Mouse (Mus musculus) embryonic facial prominence, embryonic 10.5 days (tissue): Measurements from ENCODE around the gene Gli2. TPM values are rescaled to one million over a fixed set of nuclear protein-coding genes. Genes with fewer than 3 reads are reported as not detected.
A peak's percentile ranks its signal among the peaks of the same experiment; 100 is the strongest.

Experiments
- DNase-seq: peaks from one replicate; pipeline ENCODE4 v3.0.0-alpha.2; 2017; ENCODE audit warnings: low spot score
- H3K27ac ChIP-seq: fragments of 300-500 bp; sonication (generic); replicated peaks from 2 replicates; pipeline ENCODE4 v1.5.1; 2016; ENCODE audit warnings: mild to moderate bottlenecking
- H3K27me3 ChIP-seq: fragments of 300-500 bp; sonication (generic); replicated peaks from 2 replicates; pipeline ENCODE4 v1.6.1; 2016; ENCODE audit warnings: low read depth, mild to moderate bottlenecking; ENCODE audit not compliant: poor library complexity, severe bottlenecking
- H3K36me3 ChIP-seq: fragments of 300-500 bp; sonication (generic); replicated peaks from 2 replicates; pipeline ENCODE4 v1.6.1; 2016; ENCODE audit warnings: mild to moderate bottlenecking, moderate library complexity
- H3K4me1 ChIP-seq: fragments of 300-500 bp; sonication (generic); 2 replicates; pipeline ENCODE4 v1.6.1; 2016
- H3K4me3 ChIP-seq: fragments of 300-500 bp; sonication (generic); 2 replicates; pipeline ENCODE4 v1.5.1; 2016; ENCODE audit warnings: mild to moderate bottlenecking, moderate library complexity
- H3K9me3 ChIP-seq: fragments of 300-500 bp; sonication (generic); 2 replicates; pipeline ENCODE4 v1.6.1; 2016; ENCODE audit warnings: mild to moderate bottlenecking
- WGBS: fragments of 180-500 bp; shearing (Covaris S2); methylation state at CpG from one replicate; pipeline ENCODE4 v1.1.7; 2016; 5-methylcytosine and 5-hydroxymethylcytosine counted together
- polyA plus RNA-seq: library from polyadenylated mRNA; unstranded; fragments of >200 nt; fragmentation: Nextera tagmentation; extraction: Ambion mirVana; gene quantifications from 2 replicates; pipeline ENCODE4 v1.2.1, GENCODE M21; 2016

Gene Gli2
- polyA plus RNA-seq, 1 experiment from 2014 or later: 14.1 TPM

- peaks cover 52% of the 10 kb centered on the region for H3K36me3 ChIP-seq
- DNase-seq: no peak
- H3K4me3 ChIP-seq: no peak overlapping the region
- no peaks in the 10 kb centered on the region for H3K27me3 ChIP-seq
- no peaks in the 10 kb centered on the region for H3K9me3 ChIP-seq
- H3K4me1 ChIP-seq: peaks cover 24% of the 10 kb centered on the region
- no peak overlapping the region for H3K27ac ChIP-seq
- 86% methylated on average over 3 of the region's 3 CpGs for WGBS
Measured at GRCm38 (mm10) chr1:118953031-118953430, 100.4 kb downstream of the Gli2 start.

- H3K27ac ChIP-seq: no peak overlapping the region
- H3K36me3 ChIP-seq: peaks cover 53% of the 10 kb centered on the region
- peaks cover 24% of the 10 kb centered on the region for H3K4me1 ChIP-seq
- H3K27me3 ChIP-seq: no peaks in the 10 kb centered on the region
- WGBS: 68% methylated on average over 5 of the region's 5 CpGs
- no peak for DNase-seq
- no peaks in the 10 kb centered on the region for H3K9me3 ChIP-seq
- no peak overlapping the region for H3K4me3 ChIP-seq
Measured at GRCm38 (mm10) chr1:118952318-118952717, 101.1 kb downstream of the Gli2 start.

GRCm38 (mm10) chr1:118948407-118948806 lies 105.0 kb downstream of the Gli2 start:
- Histone ChIP-seq H3K4me3 (no peak overlapping the region), H3K36me3 (peaks cover 84% of the 10 kb centered on the region)

GRCm38 (mm10) chr1:118947221-118947620 lies 106.2 kb downstream of the Gli2 start:
- Histone ChIP-seq H3K27me3 (no peaks in the 10 kb centered on the region), H3K9me3 (no peaks in the 10 kb centered on the region), H3K4me3 (no peak overlapping the region), H3K36me3 (peaks cover 89% of the 10 kb centered on the region), H3K4me1 (peaks cover 15% of the 10 kb centered on the region), H3K27ac (no peak overlapping the region)
- no peak for DNase-seq
- 89% methylated on average over 4 of the region's 4 CpGs for WGBS

More at GRCm38 (mm10) chr1:118948407-118948806, 105.0 kb downstream of the Gli2 start:
- WGBS: 81% methylated on average over 2 of the region's 2 CpGs
- Histone ChIP-seq H3K27ac (no peak overlapping the region), H3K4me1 (peaks cover 11% of the 10 kb centered on the region), H3K27me3 (no peaks in the 10 kb centered on the region), H3K9me3 (no peaks in the 10 kb centered on the region)
- DNase-seq: no peak

GRCm38 (mm10) chr1:118941336-118941735 lies 112.1 kb downstream of the Gli2 start:
- H3K36me3 ChIP-seq: peaks cover 51% of the 10 kb centered on the region
- H3K4me1 ChIP-seq: peaks cover 65% of the 10 kb centered on the region
- H3K4me3 ChIP-seq: no peak overlapping the region
- no peaks in the 10 kb centered on the region for H3K9me3 ChIP-seq
- H3K27ac ChIP-seq: no peak overlapping the region
- no peaks in the 10 kb centered on the region for H3K27me3 ChIP-seq
- DNase-seq: no peak
- 71% methylated on average over 8 of the region's 8 CpGs for WGBS

GRCm38 (mm10) chr1:118940269-118940840 lies 113.1 kb downstream of the Gli2 start:
- H3K9me3 ChIP-seq: no peaks in the 10 kb centered on the region
- peaks cover 75% of the 10 kb centered on the region for H3K4me1 ChIP-seq
- no peak overlapping the region for H3K4me3 ChIP-seq
- peak overlapping the region; percentile 36 for H3K27ac ChIP-seq
- peak; percentile 24 for DNase-seq
- no peaks in the 10 kb centered on the region for H3K27me3 ChIP-seq
- peaks cover 42% of the 10 kb centered on the region; the same call in 1 of the 2 replicates for H3K36me3 ChIP-seq
- 28% methylated on average over 5 of the region's 5 CpGs for WGBS

- DNase-seq: no peak
- WGBS: 49% methylated on average over 4 of the region's 4 CpGs
Measured at GRCm38 (mm10) chr1:118938206-118938605, 115.2 kb downstream of the Gli2 start.

GRCm38 (mm10) chr1:118936108-118936507 lies 117.3 kb downstream of the Gli2 start:
- peak overlapping the region; percentile 71 for H3K27ac ChIP-seq
- H3K9me3 ChIP-seq: no peaks in the 10 kb centered on the region
- peaks cover 19% of the 10 kb centered on the region for H3K36me3 ChIP-seq
- H3K27me3 ChIP-seq: no peaks in the 10 kb centered on the region
- WGBS: 40% methylated on average over 4 of the region's 4 CpGs
- no peak for DNase-seq
- H3K4me3 ChIP-seq: no peak overlapping the region
- H3K4me1 ChIP-seq: peaks cover 54% of the 10 kb centered on the region

More at GRCm38 (mm10) chr1:118938206-118938605, 115.2 kb downstream of the Gli2 start:
- Histone ChIP-seq H3K36me3 (peaks cover 24% of the 10 kb centered on the region; the same call in 1 of the 2 replicates), H3K4me3 (no peak overlapping the region), H3K4me1 (peaks cover 66% of the 10 kb centered on the region), H3K27ac (no peak overlapping the region; the same call in 1 of the 2 replicates), H3K27me3 (no peaks in the 10 kb centered on the region), H3K9me3 (no peaks in the 10 kb centered on the region)

- Histone ChIP-seq H3K4me1 (peaks cover 48% of the 10 kb centered on the region), H3K27ac (peak overlapping the region; percentile 71; the same call in 1 of the 2 replicates)
Measured at GRCm38 (mm10) chr1:118935518-118935917, 117.9 kb downstream of the Gli2 start.

GRCm38 (mm10) chr1:118932167-118932566 lies 121.3 kb downstream of the Gli2 start:
- Histone ChIP-seq H3K4me3 (no peak overlapping the region), H3K9me3 (no peaks in the 10 kb centered on the region), H3K27ac (no peak overlapping the region), H3K27me3 (no peaks in the 10 kb centered on the region), H3K4me1 (peaks cover 24% of the 10 kb centered on the region), H3K36me3 (peaks cover 19% of the 10 kb centered on the region)
- DNase-seq: no peak
- 96% methylated on average over 5 of the region's 5 CpGs for WGBS

More at GRCm38 (mm10) chr1:118935518-118935917, 117.9 kb downstream of the Gli2 start:
- H3K36me3 ChIP-seq: peaks cover 15% of the 10 kb centered on the region
- WGBS: 55% methylated on average over 6 of the region's 6 CpGs
- DNase-seq: no peak
- no peaks in the 10 kb centered on the region for H3K9me3 ChIP-seq
- no peak overlapping the region for H3K4me3 ChIP-seq
- H3K27me3 ChIP-seq: no peaks in the 10 kb centered on the region

GRCm38 (mm10) chr1:118927543-118928354 lies 125.7 kb downstream of the Gli2 start:
- Histone ChIP-seq H3K4me1 (peaks cover 5% of the 10 kb centered on the region; the same call in 1 of the 2 replicates), H3K27me3 (no peaks in the 10 kb centered on the region), H3K9me3 (no peaks in the 10 kb centered on the region), H3K27ac (no peak overlapping the region), H3K36me3 (peaks cover 18% of the 10 kb centered on the region), H3K4me3 (no peak overlapping the region)
- 70% methylated on average over 12 of the region's 12 CpGs for WGBS
- no peak for DNase-seq

GRCm38 (mm10) chr1:118926556-118926955 lies 126.9 kb downstream of the Gli2 start:
- H3K4me1 ChIP-seq: peaks cover 10% of the 10 kb centered on the region; the same call in 1 of the 2 replicates
- H3K27me3 ChIP-seq: no peaks in the 10 kb centered on the region
- WGBS: 93% methylated on average over 7 of the region's 7 CpGs
- DNase-seq: no peak
- H3K9me3 ChIP-seq: no peaks in the 10 kb centered on the region
- H3K27ac ChIP-seq: no peak overlapping the region
- no peak overlapping the region for H3K4me3 ChIP-seq
- H3K36me3 ChIP-seq: peaks cover 8% of the 10 kb centered on the region; the same call in 1 of the 2 replicates
